Mouse (Mus musculus): ENCODE measurements at regions not wholly inside any gene's neighbourhood (a gene's known extent, or its start where the extent isn't known, plus 50 kb on each side); places are given as distances from the start of the nearest gene placed in this dataset.
"Not testable (repeated sequence)": the region's sequence is repeated elsewhere in the genome, so short reads cannot be mapped to it uniquely, and the experiment has no call there.

GRCm38 (mm10) chr4:94412661-94413060, 143.7 kb upstream of the Gm10306 start:
- Histone ChIP-seq H3K27me3 (ENCODE audit: control insufficient read depth, insufficient read depth, low read length, poor library complexity, severe bottlenecking) (no peaks in the 10 kb centered on the region), H3K9ac (ENCODE audit: low read depth, poor library complexity, severe bottlenecking) (no peak overlapping the region), H3K4me3 (ENCODE audit: low read depth, low read length) (no peak overlapping the region), H3K4me1 (ENCODE audit: control insufficient read depth, insufficient read depth, low read length) (no peaks in the 10 kb centered on the region), H3K27ac (ENCODE audit: insufficient read depth, low read length) (no peak overlapping the region), H3K9me3 (replicated peaks; ENCODE audit: control insufficient read depth, insufficient read depth, low read length, poor library complexity, severe bottlenecking) (no peaks in the 10 kb centered on the region), H3K36me3 (ENCODE audit: control insufficient read depth, insufficient read depth, low read length, poor library complexity, severe bottlenecking) (no peaks in the 10 kb centered on the region)
- TF ChIP-seq POLR2A (IDR thresholded peaks at IDR 0.05; ENCODE audit: insufficient read depth, low read length) (no peak), CTCF (IDR thresholded peaks at IDR 0.05; ENCODE audit: low read depth, low read length) (no peak), EP300 (IDR thresholded peaks at IDR 0.05; ENCODE audit: insufficient read depth, low read depth, low read length) (no peak)

DNA sequence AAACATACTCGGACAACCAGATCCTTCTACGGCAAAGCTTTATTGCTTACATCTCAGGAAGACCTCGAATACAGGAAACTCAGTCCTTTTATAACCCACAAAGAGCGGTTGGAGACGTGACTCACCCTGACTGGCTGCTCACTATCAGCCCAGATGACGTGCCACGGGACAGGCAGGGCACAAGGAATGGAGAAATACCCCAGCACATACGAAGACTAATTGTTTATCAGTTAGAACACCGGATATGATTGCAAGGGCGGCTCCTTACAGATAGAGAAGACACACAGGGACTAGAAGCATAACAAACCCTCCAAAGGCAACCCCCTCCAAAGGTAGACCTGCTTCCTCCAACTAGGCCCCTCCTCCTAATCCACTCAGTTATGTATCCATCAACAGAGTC, 130.8 kb upstream of the Gm10306 start:
- H3K9ac ChIP-seq (ENCODE audit: low read depth, poor library complexity, severe bottlenecking); H3K4me3 ChIP-seq (ENCODE audit: low read depth, low read length); H3K27ac ChIP-seq (ENCODE audit: insufficient read depth, low read length); H3K36me3 ChIP-seq (ENCODE audit: control insufficient read depth, insufficient read depth, low read length, poor library complexity, severe bottlenecking); H3K4me1 ChIP-seq (ENCODE audit: control insufficient read depth, insufficient read depth, low read length); H3K27me3 ChIP-seq (ENCODE audit: control insufficient read depth, insufficient read depth, low read length, poor library complexity, severe bottlenecking); H3K9me3 ChIP-seq (replicated peaks; ENCODE audit: control insufficient read depth, insufficient read depth, low read length, poor library complexity, severe bottlenecking): not testable (repeated sequence)

- Histone ChIP-seq H3K4me3 (ENCODE audit: low read depth, low read length) (no peak overlapping the region), H3K4me1 (ENCODE audit: control insufficient read depth, insufficient read depth, low read length) (no peaks in the 10 kb centered on the region), H3K27me3 (ENCODE audit: control insufficient read depth, insufficient read depth, low read length, poor library complexity, severe bottlenecking) (no peaks in the 10 kb centered on the region), H3K9me3 (replicated peaks; ENCODE audit: control insufficient read depth, insufficient read depth, low read length, poor library complexity, severe bottlenecking) (no peaks in the 10 kb centered on the region), H3K36me3 (ENCODE audit: control insufficient read depth, insufficient read depth, low read length, poor library complexity, severe bottlenecking) (no peaks in the 10 kb centered on the region), H3K9ac (ENCODE audit: low read depth, poor library complexity, severe bottlenecking) (no peak overlapping the region), H3K27ac (ENCODE audit: insufficient read depth, low read length) (no peak overlapping the region)
- no peak for TF ChIP-seq POLR2A (IDR thresholded peaks at IDR 0.05; ENCODE audit: insufficient read depth, low read length)
- TF ChIP-seq EP300 (IDR thresholded peaks at IDR 0.05; ENCODE audit: insufficient read depth, low read depth, low read length) = no peak
- no peak for TF ChIP-seq CTCF (IDR thresholded peaks at IDR 0.05; ENCODE audit: low read depth, low read length)
Measured at GRCm38 (mm10) chr4:94427581-94427980, 128.8 kb upstream of the Gm10306 start.

DNA sequence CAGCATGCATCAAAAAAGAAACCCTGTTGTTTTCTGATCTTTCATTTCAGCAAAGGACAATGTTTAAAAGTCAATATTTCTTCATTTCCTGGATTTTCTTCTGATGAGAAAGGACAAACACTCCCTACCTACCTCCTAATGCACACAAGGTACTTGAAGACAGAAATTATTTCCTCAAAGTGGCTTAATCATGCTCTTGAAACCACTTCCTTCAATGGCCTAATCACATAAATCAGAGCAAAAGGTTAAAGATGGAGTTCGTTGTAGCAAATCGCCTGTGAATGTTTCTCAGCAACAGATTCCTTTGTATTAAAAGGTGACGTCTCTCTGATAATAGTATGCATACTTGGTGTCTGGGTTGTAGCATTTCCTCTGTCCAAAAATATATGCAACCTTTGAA, 124.3 kb upstream of the Gm10306 start:
- no peak overlapping the region for H3K9ac ChIP-seq (ENCODE audit: low read depth, poor library complexity, severe bottlenecking)
- H3K27ac ChIP-seq (ENCODE audit: insufficient read depth, low read length) = no peak overlapping the region
- H3K4me3 ChIP-seq (ENCODE audit: low read depth, low read length) = no peak overlapping the region
- TF ChIP-seq CTCF (IDR thresholded peaks at IDR 0.05; ENCODE audit: low read depth, low read length) (no peak), EP300 (IDR thresholded peaks at IDR 0.05; ENCODE audit: insufficient read depth, low read depth, low read length) (no peak), POLR2A (IDR thresholded peaks at IDR 0.05; ENCODE audit: insufficient read depth, low read length) (no peak)
- no peaks in the 10 kb centered on the region for H3K9me3 ChIP-seq (replicated peaks; ENCODE audit: control insufficient read depth, insufficient read depth, low read length, poor library complexity, severe bottlenecking)
- no peaks in the 10 kb centered on the region for H3K4me1 ChIP-seq (ENCODE audit: control insufficient read depth, insufficient read depth, low read length)
- H3K36me3 ChIP-seq (ENCODE audit: control insufficient read depth, insufficient read depth, low read length, poor library complexity, severe bottlenecking) = no peaks in the 10 kb centered on the region
- H3K27me3 ChIP-seq (ENCODE audit: control insufficient read depth, insufficient read depth, low read length, poor library complexity, severe bottlenecking) = no peaks in the 10 kb centered on the region

DNA sequence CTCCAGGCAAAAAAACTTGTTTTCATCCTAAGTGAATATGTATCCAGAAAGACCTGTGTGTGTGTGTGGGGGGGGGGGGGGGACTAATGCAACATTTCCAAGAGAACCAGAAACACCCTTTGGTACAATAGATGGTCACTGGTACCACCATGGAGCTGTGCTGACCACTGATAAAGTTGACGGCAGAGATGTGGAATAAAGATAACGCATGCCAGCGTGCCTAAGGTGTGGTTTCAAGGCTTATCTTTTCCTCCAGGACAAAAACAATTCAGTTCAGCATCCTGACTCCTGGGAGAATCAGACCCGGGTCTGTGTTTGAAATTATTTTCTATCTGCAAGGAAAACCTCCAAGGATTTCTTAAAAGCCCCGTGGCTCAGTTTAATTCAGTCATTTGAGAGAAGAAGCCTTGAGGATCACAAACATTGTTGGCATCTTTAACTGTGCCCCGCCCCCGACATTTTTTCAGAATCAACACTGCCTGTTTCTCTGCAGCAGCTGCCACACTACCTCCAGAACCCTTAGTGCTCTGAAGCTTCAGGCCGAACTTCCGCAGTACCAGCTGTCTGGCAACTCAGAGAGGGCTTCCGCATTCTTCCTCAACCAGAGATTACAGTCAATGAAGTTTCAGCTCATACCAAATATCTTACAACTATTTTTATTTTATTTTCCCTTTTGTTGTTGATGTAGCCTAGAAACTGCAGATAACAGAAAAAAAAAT, 118.5 kb upstream of the Gm10306 start:
- no peaks in the 10 kb centered on the region for H3K36me3 ChIP-seq (ENCODE audit: control insufficient read depth, insufficient read depth, low read length, poor library complexity, severe bottlenecking)
- H3K27me3 ChIP-seq (ENCODE audit: control insufficient read depth, insufficient read depth, low read length, poor library complexity, severe bottlenecking) = no peaks in the 10 kb centered on the region
- no peak overlapping the region for H3K9ac ChIP-seq (ENCODE audit: low read depth, poor library complexity, severe bottlenecking)
- H3K4me3 ChIP-seq (ENCODE audit: low read depth, low read length) = no peak overlapping the region
- no peaks in the 10 kb centered on the region for H3K4me1 ChIP-seq (ENCODE audit: control insufficient read depth, insufficient read depth, low read length)
- H3K9me3 ChIP-seq (replicated peaks; ENCODE audit: control insufficient read depth, insufficient read depth, low read length, poor library complexity, severe bottlenecking) = no peaks in the 10 kb centered on the region
- TF ChIP-seq EP300 (IDR thresholded peaks at IDR 0.05; ENCODE audit: insufficient read depth, low read depth, low read length) = no peak
- no peak for TF ChIP-seq POLR2A (IDR thresholded peaks at IDR 0.05; ENCODE audit: insufficient read depth, low read length)
- TF ChIP-seq CTCF (IDR thresholded peaks at IDR 0.05; ENCODE audit: low read depth, low read length) = no peak
- H3K27ac ChIP-seq (ENCODE audit: insufficient read depth, low read length) = no peak overlapping the region

DNA sequence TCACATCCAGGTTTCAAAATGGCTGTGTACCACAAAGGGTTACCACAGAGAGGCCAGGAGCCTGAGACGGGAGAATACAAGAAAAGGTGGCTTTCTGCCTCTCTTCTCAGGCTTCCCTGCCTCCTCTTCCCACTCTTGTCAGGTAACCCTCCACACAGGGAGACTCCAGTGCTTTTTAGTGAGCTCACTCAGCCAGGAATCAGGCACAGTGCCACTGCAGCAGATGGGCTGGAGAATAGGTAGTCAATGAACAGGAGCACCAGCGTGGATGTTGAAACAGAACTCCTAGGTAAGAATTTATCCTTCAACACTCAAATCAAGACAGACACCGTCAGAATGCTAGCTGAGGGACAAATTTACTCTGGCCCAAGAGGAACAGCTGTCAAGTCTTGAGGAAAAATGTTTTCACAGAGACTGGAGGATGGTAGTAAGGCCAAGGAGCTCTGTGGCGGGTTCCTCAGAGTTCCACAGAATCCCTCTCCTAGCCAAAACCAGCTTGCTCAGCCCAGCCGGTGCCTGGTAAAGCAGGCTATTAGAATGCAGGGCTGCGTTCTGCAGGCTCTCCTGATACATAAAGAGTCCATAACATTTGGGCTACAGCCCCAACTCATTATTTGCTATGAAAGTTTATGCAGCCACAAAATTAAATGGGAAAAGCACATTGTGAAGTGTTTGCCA, 117.0 kb upstream of the Gm10306 start:
- Histone ChIP-seq H3K4me1 (ENCODE audit: control insufficient read depth, insufficient read depth, low read length) (no peaks in the 10 kb centered on the region), H3K9ac (ENCODE audit: low read depth, poor library complexity, severe bottlenecking) (no peak overlapping the region), H3K27ac (ENCODE audit: insufficient read depth, low read length) (no peak overlapping the region), H3K27me3 (ENCODE audit: control insufficient read depth, insufficient read depth, low read length, poor library complexity, severe bottlenecking) (no peaks in the 10 kb centered on the region), H3K4me3 (ENCODE audit: low read depth, low read length) (no peak overlapping the region), H3K36me3 (ENCODE audit: control insufficient read depth, insufficient read depth, low read length, poor library complexity, severe bottlenecking) (no peaks in the 10 kb centered on the region), H3K9me3 (replicated peaks; ENCODE audit: control insufficient read depth, insufficient read depth, low read length, poor library complexity, severe bottlenecking) (no peaks in the 10 kb centered on the region)
- no peak for TF ChIP-seq POLR2A (IDR thresholded peaks at IDR 0.05; ENCODE audit: insufficient read depth, low read length)
- TF ChIP-seq EP300 (IDR thresholded peaks at IDR 0.05; ENCODE audit: insufficient read depth, low read depth, low read length) = no peak
- TF ChIP-seq CTCF (IDR thresholded peaks at IDR 0.05; ENCODE audit: low read depth, low read length) = no peak

All from ES-Bruce4 (cell line).